Mouse (Mus musculus) embryonic facial prominence, embryonic 14.5 days (tissue): ENCODE data around the gene Gm20498. TPM values are rescaled to one million over a fixed set of nuclear protein-coding genes. Genes with fewer than 3 reads are reported as not detected.
"Not testable (repeated sequence)": the region's sequence is repeated elsewhere in the genome, so short reads cannot be mapped to it uniquely, and the experiment has no call there.

ENCODE experiments used
- ATAC-seq: fragments of 200-750 bp; cut with Nextera tagmentation; 2 replicates; pipeline ENCODE4 v1.8.0; 2017; ENCODE audit warnings: low read depth, moderate number of reproducible peaks, moderate TSS enrichment
- DNase-seq: peaks from one replicate; pipeline ENCODE4 v3.0.0-alpha.2; 2015; ENCODE audit warnings: low spot score
- H3K27ac ChIP-seq: fragments of 300-500 bp; sonication (generic); replicated peaks from 2 replicates; pipeline ENCODE4 v1.5.1; 2014; ENCODE audit warnings: low read depth, mild to moderate bottlenecking, low read length, moderate library complexity
- H3K27me3 ChIP-seq: fragments of 300-500 bp; sonication (generic); replicated peaks from 2 replicates; pipeline ENCODE4 v1.6.1; 2014; ENCODE audit warnings: low read length; ENCODE audit not compliant: control insufficient read depth, insufficient read depth
- H3K36me3 ChIP-seq: fragments of 300-500 bp; sonication (generic); 2 replicates; pipeline ENCODE4 v1.6.1; 2014; ENCODE audit warnings: low read length, mixed read lengths; ENCODE audit not compliant: control insufficient read depth, insufficient read depth
- H3K4me1 ChIP-seq: fragments of 300-500 bp; sonication (generic); 2 replicates; pipeline ENCODE4 v1.6.1; 2014; ENCODE audit warnings: antibody characterized with exemption, low read length; ENCODE audit not compliant: control insufficient read depth, insufficient read depth
- H3K4me2 ChIP-seq: fragments of 300-500 bp; sonication (generic); 2 replicates; pipeline ENCODE4 v1.6.1; 2014; ENCODE audit warnings: low read depth, mild to moderate bottlenecking, low read length, moderate library complexity, mixed read lengths
- H3K4me3 ChIP-seq: fragments of 300-500 bp; sonication (generic); 2 replicates; pipeline ENCODE4 v1.5.1; 2014; ENCODE audit warnings: low read depth, mild to moderate bottlenecking, low read length
- H3K9ac ChIP-seq: fragments of 300-500 bp; sonication (generic); 2 replicates; pipeline ENCODE4 v1.6.1; 2014; ENCODE audit warnings: low read depth, mild to moderate bottlenecking, low read length, moderate library complexity, mixed read lengths
- H3K9me3 ChIP-seq: fragments of 300-500 bp; sonication (generic); 2 replicates; pipeline ENCODE4 v1.6.1; 2016; ENCODE audit warnings: low read length; ENCODE audit not compliant: control insufficient read depth
- WGBS: fragments of 180-500 bp; shearing (Covaris S2); extraction: QIAGEN DNeasy Blood & Tissue Kit; methylation state at CpG from one replicate; pipeline ENCODE4 v1.1.7; 2014; 5-methylcytosine and 5-hydroxymethylcytosine counted together
- polyA plus RNA-seq: library from polyadenylated mRNA; unstranded; fragments of >200 nt; fragmentation: Nextera tagmentation; extraction: Ambion mirVana; gene quantifications from 2 replicates; pipeline ENCODE4 v1.2.1, GENCODE M21; 2014

The Gm20498 gene
- polyA plus RNA-seq, 1 experiment from 2014 or later: 29.4 TPM

DNA sequence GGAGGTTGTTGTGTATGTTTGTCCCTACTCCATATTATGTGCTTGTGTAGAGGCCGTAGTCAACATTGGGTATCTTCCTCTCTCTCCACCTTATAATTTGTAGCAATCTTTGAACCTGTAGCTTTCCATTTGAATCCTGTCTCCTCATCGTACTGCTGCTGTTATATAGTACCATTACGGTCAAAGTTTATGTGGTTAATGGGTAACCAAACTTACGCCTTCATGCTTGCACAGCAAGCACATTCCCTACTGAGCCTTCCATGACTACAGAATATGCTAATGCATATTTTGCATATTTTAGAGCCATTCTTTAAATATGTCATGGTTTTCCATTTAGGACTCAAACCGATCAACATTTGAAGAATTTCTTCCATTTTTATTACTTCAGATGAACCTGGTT, 42.2 kb downstream of the Gm20498 start:
- ATAC-seq: no peak
- Histone ChIP-seq H3K9me3 (no peaks in the 10 kb centered on the region), H3K4me2 (no peak overlapping the region), H3K27me3 (no peaks in the 10 kb centered on the region), H3K9ac (no peak overlapping the region), H3K4me1 (no peaks in the 10 kb centered on the region), H3K4me3 (no peak overlapping the region), H3K36me3 (no peaks in the 10 kb centered on the region), H3K27ac (no peak overlapping the region)
- WGBS: 94% methylated on average over 5 of the region's 5 CpGs
- DNase-seq: no peak

DNA sequence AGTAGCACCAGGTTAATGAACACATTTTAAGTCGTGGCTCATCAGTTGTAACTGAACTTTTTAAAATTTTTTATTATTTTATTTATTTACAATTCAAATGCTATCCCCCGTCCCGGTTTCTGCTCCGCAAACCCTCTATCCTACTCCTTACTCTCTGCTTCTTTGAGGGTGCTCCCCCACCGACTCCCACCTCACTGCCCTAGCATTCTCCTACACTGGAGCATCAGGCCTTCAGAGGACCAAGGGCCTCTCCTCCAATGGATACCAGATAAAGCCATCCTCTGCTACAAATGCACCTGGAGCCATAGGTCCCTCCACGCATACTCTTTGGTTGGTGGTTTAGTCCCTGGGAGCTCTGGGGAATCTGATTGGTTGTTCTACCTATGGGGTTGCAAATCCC, 47.4 kb downstream of the Gm20498 start:
- peak overlapping the region; percentile 73 for H3K4me3 ChIP-seq
- no peak for DNase-seq
- no peaks in the 10 kb centered on the region for H3K9me3 ChIP-seq
- 0 out of 2 replicates have a peak, but pooled peaks cover 4% of the 10 kb centered on the region for H3K4me1 ChIP-seq
- H3K27ac ChIP-seq: peak overlapping the region; percentile 98; the same call in 1 of the 2 replicates
- H3K36me3 ChIP-seq: no peaks in the 10 kb centered on the region
- 46% methylated on average over 6 of the region's 6 CpGs for WGBS
- peak overlapping the region; percentile 72 for H3K4me2 ChIP-seq
- peak overlapping the region; percentile 81 for H3K9ac ChIP-seq
- H3K27me3 ChIP-seq: no peaks in the 10 kb centered on the region
- no peak for ATAC-seq

DNA sequence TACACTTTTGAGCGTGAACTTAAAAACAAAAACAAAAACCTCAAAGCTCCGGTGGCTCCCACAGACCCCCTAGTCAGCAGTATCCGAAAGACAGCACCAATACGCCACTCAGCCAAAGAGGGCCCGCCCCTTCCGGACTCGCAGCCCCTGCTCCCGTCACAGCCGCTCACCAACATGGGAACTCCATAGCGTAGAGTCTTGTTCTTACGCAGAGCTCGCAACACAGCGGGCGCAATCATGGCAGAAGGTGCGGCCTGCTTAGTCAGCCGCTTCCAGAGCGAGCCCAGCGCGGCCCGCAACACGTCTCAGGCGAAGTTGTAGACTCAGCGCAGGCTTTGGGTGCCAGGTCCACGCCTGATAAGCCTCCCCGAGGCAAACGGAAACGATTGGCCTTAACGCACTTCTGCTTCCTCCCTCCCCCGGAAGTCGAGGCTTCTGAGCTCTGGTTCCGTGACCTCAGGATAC, 47.9 kb downstream of the Gm20498 start, which contains the start of gene Cox16:
Gene Cox16 (minus strand): TSS at position 401 of the 465 bp plus-strand sequence.
- H3K27me3 ChIP-seq: no peaks in the 10 kb centered on the region
- no peaks in the 10 kb centered on the region for H3K9me3 ChIP-seq
- peak within 1 kb of the TSS; percentile 72 for H3K4me2 ChIP-seq
- H3K27ac ChIP-seq: peak within 1 kb of the TSS; percentile 98
- peak within 1 kb of the TSS; percentile 81 for H3K9ac ChIP-seq
- ATAC-seq (peak; percentile 99), DNase-seq (peak; percentile 95)
- 0 out of 2 replicates have a peak, but pooled peaks cover 4% of the 10 kb centered on the region for H3K4me1 ChIP-seq
- no peaks in the 10 kb centered on the region for H3K36me3 ChIP-seq
- 0% methylated on average over 29 of the region's 31 CpGs for WGBS
- peak within 1 kb of the TSS; percentile 73 for H3K4me3 ChIP-seq

GRCm38 (mm10) chr12:81484212-81484611, 48.5 kb downstream of the Gm20498 start:
- no peaks in the 10 kb centered on the region for H3K36me3 ChIP-seq
- no peaks in the 10 kb centered on the region for H3K27me3 ChIP-seq
- peak overlapping the region; percentile 72 for H3K4me2 ChIP-seq
- ATAC-seq: no peak
- peak overlapping the region; percentile 81 for H3K9ac ChIP-seq
- H3K4me1 ChIP-seq: 0 out of 2 replicates have a peak, but pooled peaks cover 4% of the 10 kb centered on the region
- 1% methylated on average over 7 of the region's 7 CpGs for WGBS
- peak overlapping the region; percentile 73 for H3K4me3 ChIP-seq
- H3K27ac ChIP-seq: peak overlapping the region; percentile 98
- no peaks in the 10 kb centered on the region for H3K9me3 ChIP-seq
- DNase-seq: no peak

GRCm38 (mm10) chr12:81483656-81484055, 49.0 kb downstream of the Gm20498 start:
- no peaks in the 10 kb centered on the region for H3K27me3 ChIP-seq
- 0 out of 2 replicates have a peak overlapping the region, but pooled peaks have one; percentile 21 for H3K27ac ChIP-seq
- H3K4me3 ChIP-seq: peak overlapping the region; percentile 73
- peak overlapping the region; percentile 81 for H3K9ac ChIP-seq
- DNase-seq (peak; percentile 71), ATAC-seq (no peak)
- H3K4me1 ChIP-seq: 0 out of 2 replicates have a peak, but pooled peaks cover 4% of the 10 kb centered on the region
- 50% methylated on average over 17 of the region's 17 CpGs for WGBS
- H3K4me2 ChIP-seq: peak overlapping the region; percentile 72
- H3K9me3 ChIP-seq: no peaks in the 10 kb centered on the region
- no peaks in the 10 kb centered on the region for H3K36me3 ChIP-seq

- H3K27ac ChIP-seq, H3K36me3 ChIP-seq, H3K4me2 ChIP-seq, H3K27me3 ChIP-seq, ATAC-seq, DNase-seq, H3K4me3 ChIP-seq, H3K9ac ChIP-seq, H3K4me1 ChIP-seq: not testable (repeated sequence)
- 96% methylated on average over 7 of the region's 7 CpGs for WGBS
- peaks cover 20% of the 10 kb centered on the region for H3K9me3 ChIP-seq
These were observed 73.7 kb downstream of the Gm20498 start for GRCm38 (mm10) chr12:81459051-81459450.

DNA sequence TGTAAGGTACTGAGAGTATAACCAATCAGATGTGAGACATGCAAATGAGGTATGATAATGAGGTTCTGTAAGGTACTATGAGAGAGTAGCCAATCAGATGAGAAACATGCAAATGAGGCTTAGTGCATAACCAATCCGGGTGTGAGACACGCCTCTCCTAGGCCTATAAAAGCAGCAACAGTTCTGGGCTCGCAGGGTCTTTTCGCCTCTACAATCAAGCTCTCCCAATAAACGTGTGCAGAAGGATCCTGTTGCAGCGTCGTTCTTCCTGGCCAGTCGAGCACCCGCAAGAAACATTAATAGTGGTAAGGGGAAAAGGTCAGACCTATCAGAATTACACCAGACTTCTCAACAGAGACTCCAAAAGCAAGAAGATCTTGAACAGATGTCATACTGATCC, 93.7 kb downstream of the Gm20498 start:
- 88% methylated on average over 9 of the region's 9 CpGs for WGBS
- not testable (repeated sequence) for H3K9me3 ChIP-seq, H3K27me3 ChIP-seq, ATAC-seq, DNase-seq, H3K27ac ChIP-seq, H3K9ac ChIP-seq, H3K36me3 ChIP-seq, H3K4me2 ChIP-seq, H3K4me3 ChIP-seq, H3K4me1 ChIP-seq

- 92% methylated on average over 2 of the region's 2 CpGs for WGBS
- H3K4me3 ChIP-seq, ATAC-seq, DNase-seq, H3K9ac ChIP-seq, H3K36me3 ChIP-seq, H3K9me3 ChIP-seq, H3K27me3 ChIP-seq, H3K27ac ChIP-seq, H3K4me1 ChIP-seq, H3K4me2 ChIP-seq: not testable (repeated sequence)
These were observed 97.9 kb downstream of the Gm20498 start for GRCm38 (mm10) chr12:81434778-81435177.

GRCm38 (mm10) chr12:81421846-81422245, 110.9 kb downstream of the Gm20498 start, which contains the start of gene Adam4:
TSS of gene Adam4 (minus strand) at chr12:81421946.
- peaks cover 18% of the 10 kb centered on the region for H3K9me3 ChIP-seq
- ATAC-seq: no peak
- no peaks in the 10 kb centered on the region for H3K27me3 ChIP-seq
- H3K4me2 ChIP-seq: no peak within 1 kb of the TSS
- H3K9ac ChIP-seq: no peak within 1 kb of the TSS
- H3K4me3 ChIP-seq: no peak within 1 kb of the TSS
- no peak within 1 kb of the TSS for H3K27ac ChIP-seq
- H3K36me3 ChIP-seq: 0 out of 2 replicates have a peak, but pooled peaks cover 4% of the 10 kb centered on the region
- WGBS: 86% methylated on average over 1 of the region's 1 CpGs
- no peaks in the 10 kb centered on the region for H3K4me1 ChIP-seq
- no peak for DNase-seq
